Mouse (Mus musculus): Measurements from ENCODE around the gene Cmc4. TPM values are rescaled to one million over a fixed set of nuclear protein-coding genes. Genes with fewer than 3 reads are reported as not detected.

The Cmc4 gene
- 19.4 and 22.8 TPM in 2 replicates for polyA plus RNA-seq (2015; fragmentation: Nextera tagmentation; extraction: Ambion mirVana)

DNA sequence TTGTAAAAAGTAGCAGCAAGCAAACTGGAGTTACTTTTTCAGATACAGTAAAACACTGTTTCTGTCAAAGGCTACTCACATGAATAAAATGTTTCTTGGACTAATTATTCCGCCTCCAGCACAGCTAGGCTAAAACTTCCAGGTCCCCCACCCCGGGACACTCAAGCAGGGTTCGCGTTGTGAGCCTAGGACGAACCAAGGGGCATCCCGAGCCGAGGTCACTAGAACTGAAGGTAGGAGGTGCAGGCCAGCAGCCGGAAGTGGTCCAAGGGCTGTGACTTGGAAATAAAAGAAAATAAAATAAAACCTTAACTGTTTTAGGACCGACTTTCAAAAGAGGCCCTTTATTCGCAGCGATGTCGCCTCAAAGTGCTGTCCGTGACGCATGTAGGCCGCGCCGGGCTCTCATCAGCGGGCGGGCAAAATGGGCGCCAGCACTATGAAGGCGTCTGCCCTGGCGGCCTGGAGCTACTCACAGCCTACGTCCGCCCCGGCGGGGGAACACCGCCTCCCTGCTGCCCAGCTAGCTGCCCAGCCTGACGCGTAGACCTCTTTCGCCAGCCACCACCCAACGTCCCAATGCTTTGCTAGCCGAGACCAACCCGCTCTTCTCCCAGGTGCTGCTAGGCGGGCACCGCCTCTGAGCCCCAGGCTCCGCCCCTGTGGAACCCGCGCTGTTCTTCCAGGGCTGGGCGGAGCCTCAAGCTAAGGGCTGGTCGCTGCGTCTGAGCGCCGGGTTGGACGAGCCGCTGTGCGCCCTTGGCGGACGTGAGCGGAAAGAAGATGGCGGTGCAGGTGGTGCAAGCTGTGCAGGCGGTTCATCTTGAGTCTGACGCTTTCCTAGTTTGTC is at the start of gene Cmc4, which contains the start of the genes Mtcp1 and Brcc3:
Gene Cmc4 (minus strand): TSS at position 649 of the 850 bp plus-strand sequence.
Gene Mtcp1 (minus strand): TSS at position 653 of the 850 bp plus-strand sequence.
Gene Brcc3 (plus strand): TSS at position 693 of the 850 bp plus-strand sequence.
- Histone ChIP-seq H3K4me3 (peak within 1 kb of the TSS; percentile 64), H3K9ac (peak within 1 kb of the TSS; percentile 68), H3K36me3 (no peaks in the 10 kb centered on the region), H3K9me3 (replicated peaks) (no peaks in the 10 kb centered on the region), H3K27ac (peak within 1 kb of the TSS; percentile 85), H3K4me1 (replicated peaks) (no peaks in the 10 kb centered on the region), H3K4me2 (peak within 1 kb of the TSS; percentile 58), H3K27me3 (no peaks in the 10 kb centered on the region)
- ATAC-seq (replicated peaks; ENCODE audit: insufficient number of reproducible peaks, insufficient read depth, low FRiP score, low read depth), result peak; percentile 99
- WGBS, result 10% methylated on average over 52 of the region's 52 CpGs

DNA sequence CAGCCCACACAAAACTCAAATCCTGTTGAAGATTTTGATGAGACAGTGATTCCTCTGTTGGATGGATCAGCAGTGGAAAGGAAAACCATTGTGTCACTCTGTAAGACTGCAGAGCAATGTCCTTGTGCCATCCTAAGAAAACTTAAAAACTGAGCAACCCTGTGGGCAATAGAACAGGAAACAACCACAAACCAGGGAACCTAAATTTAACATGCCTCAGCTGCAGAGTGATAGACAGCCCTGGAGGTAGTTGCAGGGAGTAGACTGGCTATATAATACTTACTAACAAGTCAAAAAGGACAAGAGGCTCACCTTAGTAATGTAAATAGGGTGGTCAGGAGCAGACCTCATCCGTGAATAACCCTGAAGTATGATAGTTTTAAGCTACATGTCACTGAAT is 38.2 kb upstream of the Cmc4 start:
- 57% methylated on average over 1 of the region's 1 CpGs for WGBS
- Histone ChIP-seq H3K4me1 (replicated peaks) (no peaks in the 10 kb centered on the region), H3K36me3 (peaks cover 7% of the 10 kb centered on the region), H3K9me3 (replicated peaks) (no peaks in the 10 kb centered on the region), H3K4me3 (no peak overlapping the region), H3K4me2 (no peak overlapping the region), H3K27me3 (no peaks in the 10 kb centered on the region), H3K27ac (no peak overlapping the region), H3K9ac (no peak overlapping the region)
- ATAC-seq (replicated peaks; ENCODE audit: insufficient number of reproducible peaks, insufficient read depth, low FRiP score, low read depth), result no peak

GRCm38 (mm10) chrX:75409711-75410110 is 6.7 kb downstream of the Cmc4 start:
- H3K27ac ChIP-seq, result no peak overlapping the region
- H3K4me2 ChIP-seq, result no peak overlapping the region
- ATAC-seq (replicated peaks; ENCODE audit: insufficient number of reproducible peaks, insufficient read depth, low FRiP score, low read depth), result no peak
- WGBS, result 81% methylated on average over 1 of the region's 1 CpGs
- H3K4me3 ChIP-seq, result no peak overlapping the region
- no peak overlapping the region for H3K9ac ChIP-seq
- H3K4me1 ChIP-seq (replicated peaks), result no peaks in the 10 kb centered on the region
- H3K27me3 ChIP-seq, result no peaks in the 10 kb centered on the region
- H3K9me3 ChIP-seq (replicated peaks), result no peaks in the 10 kb centered on the region
- H3K36me3 ChIP-seq, result no peaks in the 10 kb centered on the region

DNA sequence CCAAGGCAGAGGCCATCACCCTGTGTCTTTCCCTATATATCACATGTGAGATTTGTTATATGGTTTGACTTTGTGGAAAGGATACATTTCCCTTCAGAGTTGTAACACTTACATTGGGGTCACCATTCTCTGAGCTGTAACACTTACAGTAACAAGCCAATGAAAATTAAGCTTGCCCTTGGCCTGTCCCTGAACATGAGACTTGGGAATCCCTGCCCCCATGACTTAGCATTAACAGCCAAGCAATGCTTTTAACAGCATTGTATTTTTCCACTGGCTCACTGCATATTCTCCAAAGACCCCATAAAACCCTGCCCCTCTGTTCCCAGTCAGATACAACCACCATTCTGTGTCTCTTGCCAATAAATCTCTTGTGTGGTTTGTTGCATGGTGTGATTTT is 13.0 kb downstream of the Cmc4 start:
- no peaks in the 10 kb centered on the region for H3K9me3 ChIP-seq (replicated peaks)
- no peak overlapping the region for H3K4me2 ChIP-seq
- H3K36me3 ChIP-seq, result no peaks in the 10 kb centered on the region
- no peak overlapping the region for H3K4me3 ChIP-seq
- H3K9ac ChIP-seq, result no peak overlapping the region
- no peak for ATAC-seq (replicated peaks; ENCODE audit: insufficient number of reproducible peaks, insufficient read depth, low FRiP score, low read depth)
- no peaks in the 10 kb centered on the region for H3K4me1 ChIP-seq (replicated peaks)
- H3K27me3 ChIP-seq, result no peaks in the 10 kb centered on the region
- H3K27ac ChIP-seq, result 0 out of 2 replicates have a peak overlapping the region, but pooled peaks have one; percentile 12

- WGBS, result 59% methylated on average over 2 of the region's 2 CpGs
- Histone ChIP-seq H3K27me3 (no peaks in the 10 kb centered on the region), H3K36me3 (no peaks in the 10 kb centered on the region), H3K27ac (0 out of 2 replicates have a peak overlapping the region, but pooled peaks have one; percentile 12), H3K9ac (no peak overlapping the region), H3K4me2 (no peak overlapping the region), H3K4me1 (replicated peaks) (no peaks in the 10 kb centered on the region), H3K9me3 (replicated peaks) (no peaks in the 10 kb centered on the region), H3K4me3 (no peak overlapping the region)
- no peak for ATAC-seq (replicated peaks; ENCODE audit: insufficient number of reproducible peaks, insufficient read depth, low FRiP score, low read depth)
These were observed 13.7 kb downstream of the Cmc4 start for GRCm38 (mm10) chrX:75402668-75403067.

GRCm38 (mm10) chrX:75399471-75399870 is 16.9 kb downstream of the Cmc4 start:
- no peak overlapping the region for H3K4me2 ChIP-seq
- H3K4me1 ChIP-seq (replicated peaks), result no peaks in the 10 kb centered on the region
- WGBS, result 87% methylated on average over 1 of the region's 1 CpGs
- no peak for ATAC-seq (replicated peaks; ENCODE audit: insufficient number of reproducible peaks, insufficient read depth, low FRiP score, low read depth)
- H3K36me3 ChIP-seq, result no peaks in the 10 kb centered on the region
- H3K9me3 ChIP-seq (replicated peaks), result no peaks in the 10 kb centered on the region
- H3K27ac ChIP-seq, result no peak overlapping the region
- no peak overlapping the region for H3K4me3 ChIP-seq
- H3K27me3 ChIP-seq, result no peaks in the 10 kb centered on the region
- no peak overlapping the region for H3K9ac ChIP-seq

DNA sequence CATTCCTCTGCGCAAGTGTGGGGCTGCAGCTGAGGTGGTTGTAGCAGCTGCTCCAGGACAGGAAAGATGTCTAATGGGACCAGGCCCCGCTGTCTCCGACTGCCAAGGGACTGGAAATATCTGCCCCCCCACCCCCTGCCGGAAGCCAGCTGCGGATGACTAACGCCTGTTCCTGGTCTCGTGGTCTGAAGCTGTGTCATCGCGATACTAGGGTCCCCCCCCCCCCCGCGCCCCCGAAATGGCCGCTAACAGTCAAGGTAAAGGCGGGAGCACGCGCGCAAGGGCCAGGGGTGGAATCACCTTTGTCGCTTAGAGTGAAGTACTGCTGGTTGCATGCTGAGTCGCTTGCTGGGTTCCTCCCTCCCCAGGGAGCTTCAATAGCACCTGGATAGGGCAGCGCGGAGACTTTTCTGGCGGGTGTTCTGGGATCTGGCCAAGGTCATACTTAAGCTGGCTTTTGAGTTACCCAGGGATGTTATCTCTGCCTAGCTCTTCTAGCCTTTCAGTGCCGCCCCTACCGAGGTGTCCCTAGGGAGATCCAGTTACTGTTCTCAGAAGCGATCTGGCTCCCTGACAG is 34.1 kb downstream of the Cmc4 start, which contains the start of the genes Fundc2 and F8:
Gene Fundc2 (plus strand): TSS at position 205 of the 577 bp plus-strand sequence.
Gene F8 (minus strand): TSS at position 421 of the 577 bp plus-strand sequence.
- Histone ChIP-seq H3K36me3 (no peaks in the 10 kb centered on the region; the same call in none of the 2 replicates), H3K4me3 (peak within 1 kb of the TSS; percentile 62), H3K4me1 (replicated peaks) (no peaks in the 10 kb centered on the region), H3K27me3 (no peaks in the 10 kb centered on the region), H3K27ac (peak within 1 kb of the TSS; percentile 93), H3K9me3 (replicated peaks) (no peaks in the 10 kb centered on the region), H3K4me2 (peak within 1 kb of the TSS; percentile 58), H3K9ac (peak within 1 kb of the TSS; percentile 65)
- ATAC-seq (replicated peaks; ENCODE audit: insufficient number of reproducible peaks, insufficient read depth, low FRiP score, low read depth), result peak; percentile 94
- 10% methylated on average over 25 of the region's 25 CpGs for WGBS

- 62% methylated on average over 5 of the region's 5 CpGs for WGBS
- Histone ChIP-seq H3K4me1 (replicated peaks) (no peaks in the 10 kb centered on the region), H3K4me2 (peak overlapping the region; percentile 58), H3K27me3 (no peaks in the 10 kb centered on the region), H3K9ac (no peak overlapping the region), H3K4me3 (peak overlapping the region; percentile 62), H3K36me3 (no peaks in the 10 kb centered on the region), H3K27ac (peak overlapping the region; percentile 93), H3K9me3 (replicated peaks) (no peaks in the 10 kb centered on the region)
- ATAC-seq (replicated peaks; ENCODE audit: insufficient number of reproducible peaks, insufficient read depth, low FRiP score, low read depth), result no peak
These were observed 34.7 kb downstream of the Cmc4 start for GRCm38 (mm10) chrX:75381699-75382098.

DNA sequence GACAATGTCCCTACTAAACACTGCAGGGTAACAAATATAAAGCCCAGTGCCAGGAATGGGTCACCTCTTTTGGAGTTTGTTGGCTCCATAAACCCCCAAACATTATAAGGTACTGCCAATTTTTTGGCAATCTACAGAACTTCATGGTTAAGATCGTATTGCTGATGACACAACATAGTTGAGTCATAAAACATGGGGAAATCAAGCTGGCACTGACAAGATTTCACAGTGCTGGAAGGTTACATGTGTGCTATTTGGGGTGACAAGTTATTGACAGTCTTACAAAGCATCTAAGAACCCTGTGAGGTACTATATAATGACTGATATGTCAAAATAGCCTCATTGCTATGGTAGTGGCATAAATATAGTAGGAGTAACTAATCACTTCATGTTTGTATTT is 35.2 kb downstream of the Cmc4 start:
- WGBS, result 70% methylated on average over 1 of the region's 1 CpGs
- Histone ChIP-seq H3K9ac (no peak overlapping the region), H3K4me1 (replicated peaks) (no peaks in the 10 kb centered on the region), H3K9me3 (replicated peaks) (no peaks in the 10 kb centered on the region), H3K4me3 (no peak overlapping the region), H3K27ac (no peak overlapping the region), H3K4me2 (no peak overlapping the region), H3K36me3 (no peaks in the 10 kb centered on the region), H3K27me3 (no peaks in the 10 kb centered on the region)
- no peak for ATAC-seq (replicated peaks; ENCODE audit: insufficient number of reproducible peaks, insufficient read depth, low FRiP score, low read depth)

- Histone ChIP-seq H3K27ac (no peak overlapping the region), H3K36me3 (no peaks in the 10 kb centered on the region), H3K9ac (no peak overlapping the region), H3K4me1 (replicated peaks) (no peaks in the 10 kb centered on the region), H3K9me3 (replicated peaks) (no peaks in the 10 kb centered on the region), H3K27me3 (no peaks in the 10 kb centered on the region), H3K4me3 (no peak overlapping the region), H3K4me2 (no peak overlapping the region)
- ATAC-seq (replicated peaks; ENCODE audit: insufficient number of reproducible peaks, insufficient read depth, low FRiP score, low read depth), result no peak
These were observed 39.6 kb downstream of the Cmc4 start for GRCm38 (mm10) chrX:75376815-75377214.

DNA sequence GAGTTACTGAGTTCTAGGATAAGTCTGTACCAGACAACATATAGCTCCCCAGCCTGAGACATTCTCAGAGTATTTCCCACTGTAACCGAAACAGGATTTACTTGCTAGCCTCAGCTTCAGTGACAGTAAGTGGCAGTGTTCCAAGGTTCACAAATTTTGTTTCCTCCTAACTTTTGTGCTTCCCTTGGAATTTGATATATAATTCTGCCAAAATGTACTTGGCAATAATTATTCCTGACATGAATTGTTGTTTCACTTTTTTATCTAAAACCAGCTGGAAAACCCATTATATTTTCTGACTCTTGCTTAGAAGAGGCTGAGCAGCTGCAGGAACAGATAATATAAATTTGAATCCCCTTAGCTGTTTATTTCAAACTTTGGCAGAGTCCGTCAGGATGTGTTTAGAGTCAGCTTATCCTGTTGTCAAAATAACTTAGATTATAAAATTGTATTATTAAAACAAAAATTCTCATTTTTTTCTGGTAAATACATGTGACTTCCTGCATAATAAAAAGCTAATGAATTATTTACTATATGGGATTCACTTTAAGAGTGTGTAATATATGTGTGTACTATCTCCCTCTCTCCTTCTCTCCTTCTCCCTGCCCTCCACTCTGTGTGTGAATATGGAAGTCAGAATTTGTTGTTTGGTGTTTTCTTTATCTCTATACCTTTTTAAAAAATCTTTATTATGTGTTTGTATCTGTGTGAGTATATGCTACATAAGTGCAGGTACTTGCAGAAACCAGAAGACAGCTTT is 43.5 kb downstream of the Cmc4 start:
- Histone ChIP-seq H3K4me2 (no peak overlapping the region), H3K4me1 (replicated peaks) (peaks cover 5% of the 10 kb centered on the region; the same call in 1 of the 2 replicates), H3K27me3 (no peaks in the 10 kb centered on the region), H3K9me3 (replicated peaks) (no peaks in the 10 kb centered on the region), H3K27ac (no peak overlapping the region; the same call in 1 of the 2 replicates), H3K4me3 (no peak overlapping the region), H3K9ac (no peak overlapping the region), H3K36me3 (no peaks in the 10 kb centered on the region)
- 0 out of 2 replicates have a peak, but pooled peaks have one; percentile 27 for ATAC-seq (replicated peaks; ENCODE audit: insufficient number of reproducible peaks, insufficient read depth, low FRiP score, low read depth)
- WGBS, result 42% methylated on average over 2 of the region's 2 CpGs
